Mouse (Mus musculus): Measurements from ENCODE around the gene Mast1. TPM values are rescaled to one million over a fixed set of nuclear protein-coding genes. Genes with fewer than 3 reads are reported as not detected.
A peak's percentile ranks its signal among the peaks of the same experiment; 100 is the strongest.

The Mast1 gene
- under 1 TPM in 1 of 2 experiments, not detected in 1; 0.07 TPM for total RNA-seq (2021)
- long read RNA-seq, experiment 1, result 0 reads
- long read RNA-seq, experiment 2, result 0 reads

DNA sequence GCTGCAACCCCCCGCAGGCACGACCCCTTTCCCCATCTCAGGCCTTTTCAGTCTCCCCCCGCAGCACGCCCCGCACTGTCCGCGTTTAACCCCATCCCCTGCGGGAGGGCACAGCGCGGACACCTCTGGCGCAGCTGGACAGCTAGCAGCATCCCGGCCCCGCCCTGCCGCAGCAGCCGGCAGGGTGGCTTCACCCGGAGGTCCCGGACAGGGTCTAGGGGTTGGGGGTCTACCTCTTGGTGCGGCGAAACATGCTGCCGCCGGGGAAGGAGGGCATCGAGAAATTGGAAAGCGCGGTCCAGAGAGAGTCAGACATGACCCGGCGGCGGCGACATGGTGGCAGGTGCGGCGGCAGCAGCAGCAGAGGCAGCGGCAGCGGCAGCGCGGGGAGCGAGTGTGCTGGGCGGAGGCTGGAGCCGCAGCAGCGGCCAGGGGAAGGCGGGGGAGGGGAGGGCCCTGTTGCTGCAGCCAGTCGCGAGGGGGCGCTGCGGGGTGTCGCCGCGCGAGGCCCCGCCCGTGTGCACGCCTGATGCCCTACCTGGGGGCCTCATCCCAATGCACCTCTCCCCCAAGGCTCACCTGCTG lies at the start of gene Mast1:
Gene Mast1, minus strand, starts transcription at position 398 of the 585 bp plus-strand sequence.
- peak; percentile 22 for DNase-seq (ENCODE audit: low spot score)

DNA sequence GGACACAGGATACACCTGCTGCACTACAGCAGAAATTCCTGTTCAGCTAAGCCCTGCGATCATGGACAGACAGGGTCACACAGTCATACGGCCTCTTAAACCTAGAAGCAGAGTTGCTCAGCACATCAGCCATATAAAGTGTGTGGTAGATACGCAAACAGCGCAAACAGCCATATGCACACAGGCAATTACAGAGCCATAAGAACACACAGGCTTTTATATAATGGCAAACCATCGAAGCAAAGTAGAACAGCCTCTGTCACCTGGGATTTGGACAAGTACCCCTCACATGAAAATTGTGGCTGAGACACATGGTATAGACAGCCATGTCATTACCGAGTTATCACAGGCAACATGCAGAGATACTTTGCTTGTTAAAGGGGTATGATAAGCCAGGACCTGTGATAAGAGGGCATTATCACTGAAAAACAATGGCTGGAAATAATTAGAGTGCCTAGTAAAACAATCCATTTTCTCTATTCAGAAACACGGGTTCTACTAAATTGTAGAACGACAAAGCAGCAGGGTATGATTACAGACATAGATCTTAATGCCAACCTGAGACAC lies 49.3 kb upstream of the Mast1 start:
- DNase-seq (ENCODE audit: low spot score), result no peak

DNA sequence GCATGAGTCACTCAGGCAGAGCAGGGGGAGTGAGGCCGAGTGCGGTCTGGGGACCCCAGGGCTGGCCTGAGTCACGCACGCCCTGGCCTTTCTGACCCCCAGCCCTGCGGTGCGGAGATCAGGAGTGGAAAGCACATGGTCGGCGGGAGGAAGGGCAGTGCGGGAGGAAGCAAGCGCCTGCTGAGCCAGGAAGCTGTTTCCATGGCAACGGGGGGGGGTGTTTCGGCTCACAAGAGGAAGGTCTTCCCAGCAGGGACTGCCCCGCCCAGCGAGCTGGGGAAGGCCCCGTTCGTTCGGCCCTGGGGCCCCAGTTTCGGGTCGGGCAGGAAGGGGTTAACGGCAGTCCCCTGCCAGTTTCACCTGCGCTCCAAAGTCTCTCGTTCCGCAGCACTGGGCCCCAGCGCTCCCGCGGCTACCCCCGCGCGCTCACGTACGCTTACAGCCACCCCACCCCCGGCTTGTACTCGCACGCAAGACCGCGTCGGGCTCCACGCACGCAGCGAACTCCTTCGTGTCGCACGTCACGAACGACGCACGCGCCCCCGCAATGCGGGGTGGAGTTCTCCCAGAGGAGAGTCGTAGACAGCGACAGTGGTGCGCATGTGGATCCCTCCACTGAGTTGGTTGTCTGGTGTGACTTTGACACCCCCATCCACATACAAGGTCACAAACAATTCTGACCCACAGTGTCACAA lies 48.7 kb upstream of the Mast1 start:
- peak; percentile 76 for DNase-seq (ENCODE audit: low spot score)

DNA sequence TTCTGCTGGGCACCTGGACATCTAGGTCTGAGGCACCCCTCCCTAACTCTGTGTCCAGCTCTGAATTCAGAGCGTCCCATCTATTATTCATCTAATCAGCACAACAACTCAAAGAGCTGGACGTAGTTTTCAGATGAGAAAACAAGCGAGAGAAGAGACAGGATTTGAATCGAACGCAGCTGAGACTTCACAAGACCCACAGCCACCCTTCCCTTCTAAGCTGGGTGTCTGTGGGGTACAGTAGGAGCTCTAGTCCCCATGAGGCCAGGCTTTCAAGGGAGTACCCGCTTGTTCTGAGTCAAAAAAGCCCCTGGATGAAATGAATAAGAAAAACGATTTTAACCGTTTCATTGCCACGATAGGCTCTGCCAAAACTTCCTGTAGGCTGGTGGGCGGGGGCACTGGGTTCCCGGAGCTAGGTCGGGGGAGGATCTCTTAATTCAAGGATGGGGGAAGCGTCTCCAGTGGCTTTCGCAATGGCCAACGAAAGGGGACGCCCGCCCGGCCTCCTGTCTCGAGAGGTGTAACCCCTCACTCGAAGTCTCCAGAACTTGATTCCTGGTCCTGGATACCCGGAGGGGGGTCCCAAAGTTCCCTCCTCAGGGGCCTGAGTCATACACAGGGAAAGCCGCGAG lies 48.0 kb upstream of the Mast1 start:
- DNase-seq (ENCODE audit: low spot score), result no peak

DNA sequence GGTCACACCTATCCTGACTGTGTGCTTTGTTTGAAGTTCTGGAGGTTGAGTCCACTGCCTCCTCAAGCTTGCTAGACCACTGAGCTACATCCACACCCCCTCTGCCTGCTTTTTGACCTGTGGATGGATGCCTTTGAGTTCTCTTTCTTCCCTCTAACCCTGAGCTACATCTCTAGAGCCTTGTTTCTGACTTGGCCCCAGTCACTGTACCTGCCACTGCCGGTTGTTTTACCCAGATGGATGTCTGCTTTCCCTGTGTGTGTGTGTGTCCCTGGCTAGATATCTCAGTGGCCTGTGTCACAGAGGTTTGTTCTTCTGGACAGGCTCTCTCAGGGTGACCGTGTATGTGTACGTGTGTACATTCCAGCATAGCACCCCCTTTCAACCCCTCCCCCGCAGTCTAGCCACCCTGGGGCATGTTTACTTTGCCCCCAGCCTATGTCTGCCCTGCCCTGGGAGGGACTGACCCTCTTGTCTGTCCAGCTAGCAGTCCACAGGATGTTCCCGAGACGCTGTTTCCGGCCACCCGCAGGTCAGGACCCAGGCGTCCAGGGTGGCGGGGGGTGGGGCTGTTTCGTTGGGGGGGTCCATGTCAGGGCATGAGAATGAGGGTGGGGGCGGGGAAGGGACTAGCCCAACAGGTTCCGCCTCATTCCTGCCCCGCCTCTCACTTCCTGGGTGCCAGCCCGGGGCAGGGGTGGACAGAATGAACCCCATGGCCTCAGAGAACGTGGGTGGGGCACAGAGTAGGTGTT lies 47.3 kb upstream of the Mast1 start:
- no peak for DNase-seq (ENCODE audit: low spot score)

DNA sequence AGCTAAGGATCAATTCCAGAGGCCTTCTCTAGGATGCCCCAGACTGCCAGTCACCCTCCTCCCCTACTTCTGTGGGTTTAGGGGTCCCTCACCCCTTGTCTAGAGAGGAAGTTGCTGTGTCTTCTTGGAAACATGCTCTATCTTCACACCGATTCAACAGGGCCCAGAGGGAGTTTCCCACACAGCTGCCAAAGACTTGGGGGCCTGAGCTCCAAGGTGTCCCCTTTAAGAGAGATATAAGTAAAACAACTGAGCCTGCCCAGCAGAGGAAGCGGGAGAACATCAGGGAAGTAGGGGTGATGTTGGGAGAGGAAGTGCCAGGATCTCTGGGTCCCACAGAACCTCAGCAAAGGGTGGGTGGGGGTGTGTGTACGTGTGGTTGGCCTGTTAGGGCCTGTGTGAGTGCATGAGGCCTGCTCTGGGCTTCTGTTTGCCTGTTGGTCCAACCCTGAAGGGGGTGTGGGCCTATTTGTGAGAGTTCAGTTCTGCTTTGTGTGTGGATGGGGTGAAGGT lies 45.4 kb upstream of the Mast1 start:
- DNase-seq (ENCODE audit: low spot score), result no peak

DNA sequence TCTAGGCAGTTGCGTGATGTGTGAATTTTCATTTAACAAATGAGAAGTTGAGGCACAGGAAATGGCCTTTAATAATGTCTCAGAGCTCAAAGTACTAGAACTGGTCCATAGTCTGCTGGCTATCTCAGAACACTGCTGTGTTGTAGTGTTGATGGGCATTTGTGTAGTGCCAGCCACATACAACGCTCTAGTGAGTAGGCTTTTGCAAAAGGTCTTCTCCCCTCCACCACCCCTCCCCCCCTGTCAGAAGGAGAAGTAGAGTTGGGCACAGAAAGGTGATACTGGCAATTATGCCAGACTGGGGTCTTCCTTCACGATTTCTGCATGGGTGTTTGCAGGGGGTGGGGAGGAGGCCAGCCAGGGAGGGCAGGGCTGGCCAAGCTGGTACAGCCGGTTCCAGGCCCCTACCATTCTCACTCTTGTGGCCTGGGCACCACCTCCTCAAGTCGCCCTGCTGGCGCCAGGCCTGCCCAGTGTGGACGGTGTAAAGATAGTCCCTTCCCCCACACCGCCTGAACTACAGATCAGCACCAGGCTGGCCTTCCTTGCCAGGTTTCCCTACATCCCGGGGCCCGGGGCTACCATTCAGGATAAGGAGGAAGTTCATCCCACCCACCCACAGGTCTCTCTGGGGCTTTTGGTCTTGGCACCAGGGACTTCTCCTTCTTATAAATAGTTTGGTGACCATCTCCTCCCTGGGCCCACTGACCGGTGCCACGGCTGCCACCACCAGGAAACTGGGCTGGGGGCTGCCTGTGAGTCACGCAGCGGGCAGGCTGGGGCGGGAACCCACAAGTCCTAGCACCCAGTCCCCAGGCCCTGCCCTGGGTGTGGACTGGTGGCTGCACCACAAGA lies 44.7 kb upstream of the Mast1 start:
- DNase-seq (ENCODE audit: low spot score), result no peak

DNA sequence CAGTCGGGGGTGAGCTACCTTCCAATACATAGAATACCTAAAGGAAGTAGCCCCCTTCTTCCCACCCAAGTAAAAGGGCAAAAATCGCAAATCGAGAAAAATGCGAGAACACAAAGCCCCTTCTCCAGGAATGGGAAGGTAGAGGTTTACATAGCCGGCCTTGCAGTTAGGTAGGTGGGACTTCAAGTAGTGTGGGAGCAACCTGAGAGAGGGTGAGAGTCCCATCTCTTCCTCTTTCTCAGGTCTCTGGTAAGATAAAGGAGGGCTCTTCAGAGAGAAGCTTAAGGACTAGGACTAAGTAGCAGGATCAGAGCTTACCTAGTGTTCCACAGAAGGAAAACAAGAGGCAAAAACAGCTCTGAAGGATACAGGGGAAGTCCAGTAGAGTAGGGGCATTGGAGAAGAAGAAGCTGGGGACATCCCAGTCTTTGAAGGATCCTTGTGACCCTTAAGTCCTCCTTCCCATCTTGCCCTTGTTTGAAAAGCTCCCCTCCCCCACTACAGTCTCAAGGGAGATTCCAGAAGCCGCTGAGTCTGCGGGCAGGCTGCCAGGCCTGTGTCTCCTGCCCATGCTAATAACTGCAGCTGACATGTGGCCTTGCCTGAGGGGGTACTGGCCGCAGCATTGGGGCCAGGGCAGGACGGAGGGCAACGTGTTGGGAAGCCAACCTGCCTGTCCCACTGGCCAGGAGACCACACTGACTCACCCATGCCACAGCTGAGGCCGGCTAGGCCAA lies 43.6 kb upstream of the Mast1 start:
- peak; percentile 72 for DNase-seq (ENCODE audit: low spot score)

DNA sequence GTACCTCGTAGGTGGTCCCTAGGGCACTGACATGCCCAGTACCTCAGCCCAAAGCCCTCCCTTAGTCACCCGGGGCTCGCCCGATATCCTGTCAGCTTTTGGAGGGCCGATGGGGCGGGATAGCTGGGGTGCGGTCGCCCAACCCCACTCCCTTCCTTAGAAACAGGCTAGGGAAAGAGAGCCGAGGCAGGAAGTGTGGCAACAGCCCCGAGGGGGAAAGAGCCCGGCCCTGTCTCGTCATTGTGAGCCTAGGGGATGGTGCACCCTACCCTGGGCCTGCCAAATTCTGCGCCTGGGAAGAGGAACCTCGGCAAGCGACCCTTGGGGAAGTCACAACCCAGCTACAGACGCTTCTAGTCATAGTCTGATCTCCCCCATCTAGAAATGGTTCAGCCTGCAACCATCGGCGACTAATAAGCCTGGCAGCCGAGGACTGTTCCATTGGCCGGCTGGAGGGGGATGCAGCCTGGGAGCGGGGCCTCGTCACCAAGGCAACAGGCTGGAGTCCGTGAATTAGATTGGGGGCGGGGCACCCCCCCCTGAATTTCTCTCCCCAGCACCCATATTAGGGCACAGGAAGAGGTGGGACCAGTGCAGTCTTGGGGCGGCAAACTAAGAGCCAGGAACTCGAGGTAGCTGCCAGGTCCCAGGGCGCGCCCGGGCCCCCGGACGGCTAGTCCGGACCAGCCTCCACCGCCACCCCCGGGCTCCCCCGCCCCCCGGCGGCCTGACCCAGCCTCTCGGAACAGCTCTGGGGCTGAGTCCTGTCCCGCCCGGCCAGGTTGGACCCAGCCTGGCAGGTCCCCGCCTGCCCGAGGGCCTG lies 42.7 kb upstream of the Mast1 start:
- DNase-seq (ENCODE audit: low spot score), result peak; percentile 92

DNA sequence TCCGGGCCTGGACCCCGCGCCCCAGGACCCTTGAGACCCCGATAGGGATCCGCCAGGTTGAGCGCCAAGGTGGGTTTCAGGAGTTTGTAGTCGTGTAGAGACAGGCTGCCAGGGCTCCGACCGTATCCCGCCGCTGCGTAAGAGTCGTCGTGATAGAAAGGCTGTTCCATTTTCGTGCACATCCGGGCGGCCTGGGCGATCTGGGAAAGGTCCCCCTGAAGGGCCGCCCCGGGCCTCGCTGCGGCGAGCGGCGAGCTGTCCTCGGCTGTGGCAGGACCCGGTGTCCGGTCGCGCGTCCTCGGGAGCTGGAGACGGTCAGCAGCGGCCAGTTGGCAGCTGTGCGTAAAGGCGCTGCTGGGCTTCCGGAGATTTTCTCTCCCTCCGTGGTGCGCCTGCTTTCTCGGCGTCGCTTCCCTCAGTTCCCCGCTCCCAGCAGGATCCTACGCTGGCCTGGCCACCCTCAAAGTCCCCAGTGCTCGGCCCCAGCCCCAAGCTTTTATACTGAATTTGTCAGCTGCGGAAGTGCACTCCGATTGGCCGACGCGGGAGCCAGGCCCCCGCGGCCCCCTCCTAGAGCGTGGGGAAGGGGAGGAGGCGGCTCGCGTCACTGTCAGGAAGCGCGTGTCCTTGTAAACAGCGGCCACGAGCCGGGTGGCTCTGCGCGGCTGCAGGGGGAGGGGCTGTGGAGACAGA lies 41.2 kb upstream of the Mast1 start, which contains the start of gene Junb:
Gene Junb, minus strand, starts transcription at position 471 of the 693 bp plus-strand sequence.
- peak; percentile 96 for DNase-seq (ENCODE audit: low spot score)

DNA sequence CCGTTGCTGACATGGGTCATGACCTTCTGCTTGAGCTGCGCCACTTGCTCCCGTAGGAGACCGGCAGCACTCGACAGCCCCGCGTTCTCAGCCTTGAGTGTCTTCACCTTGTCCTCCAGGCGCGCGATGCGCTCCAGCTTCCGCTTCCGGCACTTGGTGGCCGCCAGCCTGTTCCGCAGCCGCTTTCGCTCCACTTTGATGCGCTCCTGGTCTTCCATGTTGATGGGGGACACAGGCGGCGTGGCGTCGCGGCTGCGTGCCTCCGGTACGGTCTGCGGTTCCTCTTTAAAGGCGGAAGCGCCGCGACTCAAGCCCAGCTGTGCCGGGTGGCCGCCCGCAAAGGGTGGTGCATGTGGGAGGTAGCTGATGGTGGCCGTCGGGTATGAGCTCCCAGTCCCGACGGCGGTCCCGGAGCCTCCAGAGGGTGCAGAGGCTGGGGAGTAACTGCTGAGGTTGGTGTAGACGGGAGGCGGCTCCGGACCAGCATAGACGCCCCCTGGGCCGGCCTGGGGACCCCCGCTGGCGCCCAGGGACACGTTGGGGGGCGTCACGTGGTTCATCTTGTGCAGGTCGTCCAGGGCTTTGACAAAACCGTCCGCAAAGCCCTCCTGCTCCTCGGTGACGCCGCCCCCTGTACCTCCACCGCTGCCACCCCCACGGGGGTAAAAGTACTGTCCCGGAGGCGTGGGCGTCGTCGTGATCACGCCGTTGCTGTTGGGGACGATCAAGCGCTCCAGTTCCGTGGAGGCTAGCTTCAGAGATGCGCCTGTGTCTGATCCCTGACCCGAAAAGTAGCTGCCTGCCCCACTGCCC lies 40.5 kb upstream of the Mast1 start:
- peak; percentile 64 for DNase-seq (ENCODE audit: low spot score)

DNA sequence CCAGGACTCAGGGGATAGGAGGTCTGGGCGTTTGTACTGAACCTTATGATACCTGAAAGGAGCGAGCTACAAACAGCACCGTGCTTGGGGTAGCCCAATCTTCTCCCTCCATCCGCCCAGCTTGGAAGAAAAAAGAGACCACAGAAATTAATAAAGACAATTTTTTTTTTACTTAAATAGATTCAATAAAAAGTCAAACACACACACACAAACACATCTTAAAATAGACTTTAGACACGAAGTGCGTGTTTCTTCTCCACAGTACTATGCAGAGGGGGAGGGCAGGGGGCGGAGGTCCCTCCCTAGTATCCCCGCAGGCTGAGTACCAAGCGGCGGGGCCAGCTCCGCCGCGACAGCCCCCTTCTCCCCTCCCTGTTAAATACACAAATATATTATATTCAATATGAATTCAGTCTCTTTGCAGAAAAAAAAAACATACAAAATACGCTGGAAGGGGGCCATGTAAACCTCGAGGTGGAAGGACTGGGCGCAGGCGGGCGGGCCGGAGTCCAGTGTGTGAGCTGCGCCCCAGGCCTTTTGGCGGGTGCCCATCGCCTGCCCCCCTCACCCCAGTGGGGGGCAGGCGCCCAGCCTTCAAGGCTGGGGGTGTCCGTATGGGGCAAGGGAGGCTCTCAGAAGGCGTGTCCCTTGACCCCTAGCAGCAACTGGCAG lies 39.7 kb upstream of the Mast1 start:
- DNase-seq (ENCODE audit: low spot score), result no peak

DNA sequence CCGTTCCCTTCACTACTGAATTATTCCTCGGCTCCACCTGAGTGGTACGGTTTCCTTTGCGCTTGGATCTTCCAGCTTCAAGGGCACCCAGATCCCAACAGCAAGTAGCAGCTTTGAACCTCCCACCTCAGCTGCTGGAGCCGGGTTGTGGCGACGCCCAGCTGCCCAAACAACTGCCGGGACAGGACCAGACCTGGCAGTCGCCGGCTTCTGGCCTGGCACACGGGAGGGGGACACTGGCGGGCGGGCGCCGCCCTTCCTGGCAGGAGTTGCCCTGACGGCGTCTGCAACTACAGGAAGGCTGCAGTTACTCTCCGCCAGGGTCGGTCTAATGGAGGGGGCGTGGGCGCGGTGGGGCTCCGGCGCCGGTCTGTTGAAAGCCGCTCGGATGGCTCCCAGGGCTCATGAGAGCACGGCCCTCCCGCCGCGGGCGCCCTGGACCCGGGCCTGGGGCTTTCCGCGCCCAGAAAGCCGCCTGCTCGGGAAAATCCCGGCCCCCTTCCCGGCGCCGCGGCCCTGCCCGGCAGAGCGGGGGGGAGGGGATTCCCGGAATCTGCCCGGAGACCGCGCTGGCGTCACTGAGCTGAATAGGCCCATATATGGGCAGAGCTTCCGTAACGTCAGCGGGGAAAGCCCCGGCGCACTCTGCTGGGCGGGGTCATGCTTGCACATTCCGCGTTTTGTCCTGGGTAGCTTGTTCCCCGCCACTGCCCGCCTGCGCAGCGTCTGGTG lies 39.0 kb upstream of the Mast1 start:
- peak; percentile 97 for DNase-seq (ENCODE audit: low spot score)

DNA sequence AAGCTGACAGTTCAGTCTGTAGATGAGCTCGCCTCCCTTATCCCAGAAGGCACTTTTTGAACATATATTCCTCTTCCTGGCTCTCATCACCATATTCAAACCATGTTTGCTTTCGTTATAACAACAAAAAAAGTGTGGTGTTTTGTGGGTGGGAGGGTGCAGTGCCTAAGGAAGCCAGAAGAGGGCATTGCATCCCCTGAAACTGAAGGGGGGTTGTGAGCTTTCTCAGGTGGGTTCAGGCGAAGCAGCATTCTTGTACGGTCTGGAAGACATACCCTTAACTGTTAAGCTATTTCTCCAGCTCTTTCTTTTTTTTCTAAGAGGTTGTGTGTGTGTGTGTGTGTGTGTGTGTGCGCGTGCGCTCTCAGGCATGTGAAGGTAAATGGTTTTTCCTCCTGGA lies 38.3 kb upstream of the Mast1 start:
- DNase-seq (ENCODE audit: low spot score), result peak; percentile 70

DNA sequence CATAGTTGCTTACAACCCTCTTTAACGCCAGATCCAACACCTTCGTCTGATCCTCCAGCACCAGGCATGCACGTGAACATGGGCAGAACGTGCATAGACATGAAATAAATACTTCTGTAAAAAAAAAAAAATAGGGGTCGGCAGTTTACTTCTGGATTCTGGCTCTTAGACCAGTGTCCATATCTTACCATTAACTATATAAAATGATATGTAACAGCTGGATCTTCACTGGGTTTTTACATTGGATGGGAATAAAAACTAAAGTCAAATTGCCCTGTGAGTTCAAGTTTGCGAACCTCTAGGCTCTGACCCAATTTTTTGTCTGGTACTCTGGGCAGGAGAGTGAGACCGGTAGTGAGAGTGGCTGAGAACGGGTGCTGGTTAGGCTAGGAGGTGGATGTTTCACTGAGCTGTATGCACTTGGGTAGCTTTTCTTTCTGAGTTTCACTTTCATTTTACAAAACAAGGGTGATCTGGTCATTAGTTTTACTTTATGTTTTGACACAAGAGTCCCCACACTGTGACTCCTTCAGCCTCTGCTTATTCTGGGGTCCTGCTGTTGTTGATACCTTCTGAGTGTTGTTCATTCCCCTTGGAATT lies 37.5 kb upstream of the Mast1 start:
- no peak for DNase-seq (ENCODE audit: low spot score)

All from gastrocnemius, adult 18-20 months (tissue).